Comparison of ENCODE assay signal across 12 mouse cellular contexts in genomic region chr7:45787642-45788041, GRCm38 (mm10). TPM values are rescaled to one million over a fixed set of nuclear protein-coding genes. Genes with fewer than 3 reads are reported as not detected.
DNase-seq lines count a peak whose midpoint lies in the region; ATAC-seq and TF ChIP-seq lines count a peak whose summit lies in the region.
"Had no signal": no experiment of that assay in that cellular context is flagged by ENCODE, and none has a peak within 500 bp of the region (broad histone marks: within the 10 kb centered on the region; RNA-seq: fewer than 3 reads in every experiment).

No protein-coding gene starts in this region.

- H3K27me3 ChIP-seq in heart, embryonic 10.5 days (ENCODE audit: insufficient read depth, poor library complexity, severe bottlenecking) = peaks cover 66% of the 10 kb centered on the region
- no peaks in the 10 kb centered on the region for H3K27me3 ChIP-seq in hindbrain, embryonic 15.5 days
- no peaks in the 10 kb centered on the region for H3K27me3 ChIP-seq in midbrain, embryonic 15.5 days (replicated peaks)

- TF ChIP-seq CTCF in cortical plate, adult 2 months (IDR thresholded peaks at IDR 0.05; ENCODE audit: extremely low read depth, insufficient read depth, low read length) = no peak

- no peaks in the 10 kb centered on the region for H3K9me3 ChIP-seq in heart, embryonic 10.5 days
- no peaks in the 10 kb centered on the region; the same call in 1 of the 2 replicates for H3K9me3 ChIP-seq in hindbrain, embryonic 15.5 days
- no peaks in the 10 kb centered on the region for H3K9me3 ChIP-seq in midbrain, embryonic 15.5 days
- H3K9me3 ChIP-seq: liver, embryonic 13.5 days had no signal

- H3K4me1 ChIP-seq in heart, embryonic 10.5 days = peaks cover 37% of the 10 kb centered on the region
- H3K4me1 ChIP-seq in cortical plate, adult 2 months (ENCODE audit: control insufficient read depth, insufficient read depth, low read length) = no peaks in the 10 kb centered on the region
- peaks cover 22% of the 10 kb centered on the region for H3K4me1 ChIP-seq in hindbrain, embryonic 15.5 days (replicated peaks)
- peaks cover 35% of the 10 kb centered on the region for H3K4me1 ChIP-seq in midbrain, embryonic 15.5 days

- DNase-seq in heart, embryonic 10.5 days (ENCODE audit: low spot score) = no peak
- no peak for DNase-seq in heart, postnatal 14 days
- no peak for DNase-seq in embryo, embryonic 11 days
- DNase-seq in retina, postnatal 1 day = no peak
- DNase-seq in urinary bladder, postnatal 25 days (ENCODE audit: low spot score) = no peak
- DNase-seq: heart, adult 2 months; liver, embryonic 13.5 days; thymus, postnatal 25 days had no signal

- no peak for TF ChIP-seq POLR2A in cortical plate, adult 2 months (IDR thresholded peaks at IDR 0.05; ENCODE audit: extremely low read depth, insufficient read depth, low read length)

- peak overlapping the region; percentile 64 for H3K4me2 ChIP-seq in hindbrain, embryonic 15.5 days
- H3K4me2 ChIP-seq in midbrain, embryonic 15.5 days = peak overlapping the region; percentile 75; the same call in 1 of the 2 replicates

- ATAC-seq in hindbrain, embryonic 15.5 days (ENCODE audit: low FRiP score, low read depth) = no peak
- no peak for ATAC-seq in midbrain, embryonic 15.5 days (replicated peaks)

- peak overlapping the region; percentile 70; the same call in 1 of the 2 replicates for H3K4me3 ChIP-seq in heart, embryonic 10.5 days
- peak overlapping the region; percentile 57; the same call in 1 of the 2 replicates for H3K4me3 ChIP-seq in cortical plate, adult 2 months (ENCODE audit: insufficient read depth, low read length)
- peak overlapping the region; percentile 90; the same call in 1 of the 2 replicates for H3K4me3 ChIP-seq in hindbrain, embryonic 15.5 days
- 0 out of 2 replicates have a peak overlapping the region, but pooled peaks have one; percentile 96 for H3K4me3 ChIP-seq in midbrain, embryonic 15.5 days
- H3K4me3 ChIP-seq: heart, adult 2 months; liver, embryonic 13.5 days had no signal

- intact Hi-C loops in heart, postnatal 14 days (cut with DNase I) = no loop called here

- H3K36me3 ChIP-seq in heart, embryonic 10.5 days = peaks cover 37% of the 10 kb centered on the region
- H3K36me3 ChIP-seq in hindbrain, embryonic 15.5 days = peaks cover 49% of the 10 kb centered on the region
- peaks cover 44% of the 10 kb centered on the region for H3K36me3 ChIP-seq in midbrain, embryonic 15.5 days (replicated peaks)
- H3K36me3 ChIP-seq: liver, embryonic 13.5 days had no signal

- 79% methylated on average over 22 of the region's 22 CpGs for WGBS in heart, embryonic 10.5 days
- 89% methylated on average over 22 of the region's 22 CpGs for WGBS in hindbrain, embryonic 15.5 days
- 88% methylated on average over 22 of the region's 22 CpGs for WGBS in midbrain, embryonic 15.5 days

- H3K27ac ChIP-seq in heart, embryonic 10.5 days = no peak overlapping the region
- H3K27ac ChIP-seq in cortical plate, adult 2 months (ENCODE audit: insufficient read depth, low read length) = no peak overlapping the region
- no peak overlapping the region for H3K27ac ChIP-seq in hindbrain, embryonic 15.5 days (replicated peaks)
- no peak overlapping the region for H3K27ac ChIP-seq in midbrain, embryonic 15.5 days
- H3K27ac ChIP-seq: heart, adult 2 months; liver, embryonic 13.5 days had no signal

- H3K9ac ChIP-seq in hindbrain, embryonic 15.5 days = no peak overlapping the region
- no peak overlapping the region for H3K9ac ChIP-seq in midbrain, embryonic 15.5 days
- H3K9ac ChIP-seq: liver, embryonic 13.5 days had no signal

RNA-seq across cellular contexts. Expression of gene Sult2b1, which starts 3.2 kb away (rescaled TPM):
- 0.46 and 0.79 TPM in 2 replicates for polyA plus RNA-seq in heart, embryonic 10.5 days (2016; fragmentation: Nextera tagmentation; extraction: Ambion mirVana)
- total RNA-seq in heart, postnatal 14 days (2021) = not detected
- 26.6 and 29.3 TPM in 2 replicates for polyA plus RNA-seq in cortical plate, adult 2 months (2012; rRNA removed)
- polyA plus RNA-seq in hindbrain, embryonic 15.5 days (2015; fragmentation: Nextera tagmentation; extraction: Ambion mirVana) = 6.3 TPM in 2 replicates
- polyA plus RNA-seq in midbrain, embryonic 15.5 days (2015; fragmentation: Nextera tagmentation; extraction: Ambion mirVana) = 8.3 and 9.7 TPM in 2 replicates
- total RNA-seq: heart, adult 2 months; megakaryocyte, adult 5-6 weeks had no signal

RNA-seq across cellular contexts. Expression of gene Lmtk3, which starts 4.1 kb away (rescaled TPM):
- 0.57 and 1.8 TPM in 2 replicates for polyA plus RNA-seq in heart, embryonic 10.5 days (2016; fragmentation: Nextera tagmentation; extraction: Ambion mirVana)
- under 1 TPM in 1 of 2 experiments, not detected in 1; 0.12 TPM for total RNA-seq in heart, postnatal 14 days (2021)
- 191 and 227 TPM in 2 replicates for polyA plus RNA-seq in cortical plate, adult 2 months (2012; rRNA removed)
- polyA plus RNA-seq in hindbrain, embryonic 15.5 days (2015; fragmentation: Nextera tagmentation; extraction: Ambion mirVana) = 20.1 and 24.8 TPM in 2 replicates
- 29.8 and 34.8 TPM in 2 replicates for polyA plus RNA-seq in midbrain, embryonic 15.5 days (2015; fragmentation: Nextera tagmentation; extraction: Ambion mirVana)
- total RNA-seq: megakaryocyte, adult 5-6 weeks had no signal
- polyA plus RNA-seq: liver, embryonic 13.5 days had no signal

RNA-seq across cellular contexts. Expression of gene Cyth2, which starts 26.7 kb away (rescaled TPM):
- 99.1 and 124 TPM in 2 replicates for polyA plus RNA-seq in heart, embryonic 10.5 days (2016; fragmentation: Nextera tagmentation; extraction: Ambion mirVana)
- 10 to 100 TPM; 73.9 to 77.1 TPM for total RNA-seq in heart, postnatal 14 days (2021)
- polyA plus RNA-seq in cortical plate, adult 2 months (2012; rRNA removed) = 161 and 162 TPM in 2 replicates
- polyA plus RNA-seq in hindbrain, embryonic 15.5 days (2015; fragmentation: Nextera tagmentation; extraction: Ambion mirVana) = 271 and 286 TPM in 2 replicates
- polyA plus RNA-seq in midbrain, embryonic 15.5 days (2015; fragmentation: Nextera tagmentation; extraction: Ambion mirVana) = 329 and 334 TPM in 2 replicates

RNA-seq across cellular contexts. Expression of gene Kcnj14, which starts 36.9 kb away (rescaled TPM):
- 0.90 and 1.4 TPM in 2 replicates for polyA plus RNA-seq in heart, embryonic 10.5 days (2016; fragmentation: Nextera tagmentation; extraction: Ambion mirVana)
- total RNA-seq in heart, postnatal 14 days (2021) = under 1 TPM; 0.74 to 1.00 TPM
- polyA plus RNA-seq in cortical plate, adult 2 months (2012; rRNA removed) = 1.8 and 2.6 TPM in 2 replicates
- 1.1 and 1.6 TPM in 2 replicates for polyA plus RNA-seq in hindbrain, embryonic 15.5 days (2015; fragmentation: Nextera tagmentation; extraction: Ambion mirVana)
- 1.1 TPM in 2 replicates for polyA plus RNA-seq in midbrain, embryonic 15.5 days (2015; fragmentation: Nextera tagmentation; extraction: Ambion mirVana)
- total RNA-seq: megakaryocyte, adult 5-6 weeks had no signal

RNA-seq across cellular contexts. Expression of gene Grwd1, which starts 43.1 kb away (rescaled TPM):
- 69.8 and 97.9 TPM in 2 replicates for polyA plus RNA-seq in heart, embryonic 10.5 days (2016; fragmentation: Nextera tagmentation; extraction: Ambion mirVana)
- 10 to 100 TPM in 1 of 2 experiments, 1 to 10 TPM in 1; 8.6 to 12.5 TPM for total RNA-seq in heart, postnatal 14 days (2021)
- 15.7 and 17.5 TPM in 2 replicates for polyA plus RNA-seq in cortical plate, adult 2 months (2012; rRNA removed)
- 41.8 and 43.1 TPM in 2 replicates for polyA plus RNA-seq in hindbrain, embryonic 15.5 days (2015; fragmentation: Nextera tagmentation; extraction: Ambion mirVana)
- polyA plus RNA-seq in midbrain, embryonic 15.5 days (2015; fragmentation: Nextera tagmentation; extraction: Ambion mirVana) = 40.5 and 44.2 TPM in 2 replicates
